Mouse (Mus musculus): ENCODE results near the gene Selenoo. TPM values are rescaled to one million over a fixed set of nuclear protein-coding genes. Genes with fewer than 3 reads are reported as not detected.

Selenoo gene
- total RNA-seq, 2 experiments from 2014 or later = 19.3 to 21.1 TPM

DNA sequence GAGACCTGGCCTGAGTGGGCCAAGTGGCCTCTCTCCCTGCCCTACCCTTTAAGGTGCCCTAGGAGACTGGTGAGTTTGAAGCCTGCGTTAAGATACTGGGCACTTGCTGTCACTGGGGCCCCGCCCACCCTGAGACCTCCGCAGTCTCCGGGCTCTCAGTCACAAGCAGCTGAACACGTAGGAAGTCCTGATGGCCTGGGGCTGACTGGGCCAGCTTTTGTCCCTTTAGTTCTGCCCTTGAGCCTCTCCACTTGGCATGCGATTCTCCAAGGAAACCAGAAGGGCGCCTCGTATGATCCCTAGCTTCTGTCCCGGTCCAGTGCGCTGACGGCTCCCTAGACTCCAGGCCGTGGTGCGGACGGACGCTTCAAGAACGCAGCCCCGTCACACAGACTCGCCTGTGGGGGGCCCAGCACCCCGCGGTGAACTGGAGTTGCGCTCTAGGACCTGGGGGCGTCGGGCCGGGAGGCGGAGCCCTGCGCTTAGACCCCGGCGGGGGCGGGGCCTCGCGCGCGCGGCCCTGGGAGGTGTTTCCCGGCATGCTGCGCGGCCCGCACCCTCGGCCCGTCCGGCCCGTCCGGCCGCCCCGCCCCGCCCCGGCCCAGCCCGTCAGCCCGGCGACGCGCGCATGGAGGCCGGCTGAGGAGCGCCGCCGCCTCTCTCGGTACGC, 13.3 kb upstream of the Selenoo start:
- peak; percentile 73 to 87 for DNase-seq (ENCODE audit: low spot score in 2 of 2)

GRCm38 (mm10) chr15:89076156-89076731, 12.6 kb upstream of the Selenoo start:
- no peak for DNase-seq (ENCODE audit: low spot score in 2 of 2)

DNA sequence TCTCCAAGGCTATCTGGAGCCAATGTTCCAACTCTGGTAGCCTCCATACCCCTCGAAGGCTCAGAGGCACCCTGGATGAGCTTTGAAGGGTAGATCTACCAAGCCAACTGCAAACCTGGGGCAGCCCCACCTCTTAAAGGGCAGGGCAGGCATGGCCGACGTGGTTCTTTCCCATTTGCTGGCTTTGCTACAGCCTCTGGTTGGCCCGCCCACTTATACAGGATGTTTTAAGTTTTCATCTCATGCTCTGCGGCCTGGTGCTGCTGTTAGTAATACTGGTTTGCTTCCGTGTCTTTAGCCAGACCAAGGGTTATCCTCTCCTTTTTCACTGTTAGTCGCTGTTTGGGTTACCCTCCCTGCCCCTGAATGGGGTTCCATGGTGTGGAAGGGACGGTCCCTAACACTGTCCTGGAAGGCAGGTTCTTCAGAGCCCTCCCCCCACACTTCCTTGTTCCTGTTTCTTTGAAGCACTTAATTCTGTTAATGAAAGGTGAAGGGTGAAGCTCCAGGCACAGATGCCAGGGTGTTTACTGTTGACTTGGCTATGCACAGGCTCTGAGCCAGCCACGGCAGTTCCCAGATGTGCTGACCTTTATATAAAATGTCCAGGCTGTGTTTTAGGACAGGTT, 10.6 kb upstream of the Selenoo start:
- no peak for DNase-seq (ENCODE audit: low spot score in 2 of 2)

DNA sequence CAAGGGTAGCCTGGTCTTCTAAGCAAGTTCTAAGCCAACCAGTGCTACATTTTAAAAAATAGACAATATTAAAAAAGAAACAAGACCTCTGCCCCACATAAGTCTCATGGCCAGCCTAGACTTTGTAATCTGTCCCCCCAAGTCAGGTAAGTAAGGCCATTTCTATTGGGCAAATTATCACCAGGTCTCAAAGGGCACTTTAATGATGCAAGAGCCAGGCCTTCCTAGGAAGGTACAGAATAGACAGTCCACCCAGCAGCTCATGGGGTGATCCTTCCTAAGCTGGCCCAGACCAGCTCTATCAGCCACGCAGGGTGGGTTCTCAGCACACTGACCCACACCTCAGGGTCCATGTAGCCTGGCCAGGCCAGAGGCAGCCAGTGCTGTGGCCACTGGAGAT, 5.0 kb upstream of the Selenoo start:
- DNase-seq (ENCODE audit: low spot score in 2 of 2) = no peak

- DNase-seq (ENCODE audit: low spot score in 2 of 2) = no peak
Measured at GRCm38 (mm10) chr15:89084826-89085225, 4.1 kb upstream of the Selenoo start.

DNA sequence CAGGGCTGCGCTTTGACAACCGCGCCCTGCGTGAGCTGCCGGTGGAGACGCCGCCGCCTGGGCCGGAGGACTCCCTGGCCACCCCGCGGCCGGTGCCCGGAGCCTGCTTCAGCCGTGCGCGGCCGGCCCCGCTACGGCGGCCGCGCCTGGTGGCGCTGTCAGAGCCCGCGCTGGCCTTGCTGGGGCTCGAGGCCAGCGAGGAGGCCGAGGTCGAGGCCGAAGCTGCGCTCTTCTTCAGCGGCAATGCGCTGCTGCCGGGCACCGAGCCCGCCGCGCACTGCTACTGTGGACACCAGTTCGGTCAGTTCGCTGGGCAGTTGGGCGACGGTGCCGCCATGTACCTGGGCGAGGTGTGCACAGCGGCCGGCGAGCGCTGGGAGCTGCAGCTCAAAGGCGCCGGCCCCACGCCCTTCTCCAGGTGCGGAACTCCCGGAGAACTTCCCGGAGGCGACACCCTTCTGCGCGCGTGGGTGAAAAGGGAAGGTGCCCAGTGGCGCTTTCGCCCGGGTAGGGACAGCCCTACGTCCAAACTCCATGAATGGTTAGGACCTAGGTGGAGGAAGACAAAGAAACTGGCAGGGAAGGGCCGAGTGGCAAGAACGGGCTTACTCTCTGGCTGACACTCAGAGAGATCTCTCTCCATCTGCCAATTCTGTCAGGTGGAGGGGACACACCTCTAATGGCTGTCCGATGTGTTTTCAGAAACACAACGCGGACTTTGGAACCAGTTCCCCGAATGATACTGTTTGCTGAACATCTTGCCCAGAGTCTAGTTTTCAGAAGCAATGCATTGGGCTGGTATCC, 566 bp downstream of the Selenoo start:
- DNase-seq (ENCODE audit: low spot score in 2 of 2) = no peak

DNA sequence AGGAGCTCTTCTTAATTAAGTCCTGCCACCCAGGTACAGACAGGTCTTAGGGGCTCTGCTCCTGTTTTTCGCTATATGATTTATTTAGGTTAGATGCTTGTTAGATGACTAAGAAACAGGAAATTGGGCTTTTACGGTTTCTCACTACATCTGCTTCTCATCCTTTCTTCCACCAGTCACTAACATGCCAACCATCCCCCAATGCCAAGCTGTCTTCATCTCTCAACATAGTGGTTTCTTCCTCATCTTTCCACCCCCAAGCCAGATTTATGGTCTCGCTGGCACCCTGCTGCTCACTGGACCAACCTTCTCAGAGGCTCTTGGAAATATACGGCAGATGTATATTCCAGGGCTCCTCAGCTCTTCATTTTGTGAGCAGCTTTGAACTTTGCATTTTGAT, 1.8 kb downstream of the Selenoo start:
- DNase-seq (ENCODE audit: low spot score in 2 of 2) = no peak

- DNase-seq (ENCODE audit: low spot score in 2 of 2) = no peak
Measured at GRCm38 (mm10) chr15:89092181-89092580, 3.3 kb downstream of the Selenoo start.

DNA sequence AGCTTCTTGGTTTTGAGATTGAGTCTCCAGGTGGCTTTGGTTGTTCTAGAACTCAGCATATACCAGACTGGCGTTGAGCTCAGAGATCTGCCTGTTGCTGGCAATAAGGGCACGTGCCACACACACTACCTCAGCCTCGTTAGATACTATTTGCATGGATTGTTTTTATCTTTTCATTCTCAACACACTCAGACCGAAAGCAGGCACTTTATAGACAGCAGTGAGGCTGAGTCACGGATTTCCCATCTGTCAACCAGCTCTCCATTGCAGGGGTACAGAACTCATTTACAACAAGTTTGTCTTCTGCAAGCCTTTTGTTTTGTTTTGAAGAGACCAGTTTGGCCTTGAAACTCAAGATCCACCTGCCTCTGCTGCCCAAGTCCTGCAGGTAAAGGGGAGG, 8.6 kb downstream of the Selenoo start:
- peak in 1 of 2 experiments; percentile 80 for DNase-seq (ENCODE audit: low spot score in 2 of 2)

- no peak for DNase-seq (ENCODE audit: low spot score in 2 of 2)
Measured at GRCm38 (mm10) chr15:89098616-89099015, 9.7 kb downstream of the Selenoo start.

GRCm38 (mm10) chr15:89100823-89101222, 11.9 kb downstream of the Selenoo start:
- DNase-seq (ENCODE audit: low spot score in 2 of 2) = no peak

- DNase-seq (ENCODE audit: low spot score in 2 of 2) = no peak
Measured at GRCm38 (mm10) chr15:89102646-89103045, 13.8 kb downstream of the Selenoo start.

DNA sequence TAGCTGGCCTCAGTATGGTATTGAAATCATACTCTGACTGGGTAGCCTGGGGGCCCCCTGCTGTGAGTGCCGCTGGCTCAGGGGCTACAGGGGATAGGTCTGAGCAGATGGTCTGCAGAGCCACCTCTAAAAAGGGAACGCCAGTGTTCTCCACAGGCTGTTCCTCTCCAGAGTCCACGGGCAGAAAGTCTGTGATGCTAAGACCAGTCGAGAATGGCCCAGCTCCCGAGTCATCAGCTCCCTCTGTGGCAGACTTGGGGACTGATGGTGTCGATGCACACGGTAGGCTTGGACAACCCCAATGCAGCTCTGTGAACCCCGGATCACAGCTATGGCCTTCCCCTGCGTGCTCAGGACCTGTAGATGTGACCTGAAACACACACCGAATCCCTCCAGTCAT, 15.0 kb downstream of the Selenoo start:
- DNase-seq (ENCODE audit: low spot score in 2 of 2) = no peak

DNA sequence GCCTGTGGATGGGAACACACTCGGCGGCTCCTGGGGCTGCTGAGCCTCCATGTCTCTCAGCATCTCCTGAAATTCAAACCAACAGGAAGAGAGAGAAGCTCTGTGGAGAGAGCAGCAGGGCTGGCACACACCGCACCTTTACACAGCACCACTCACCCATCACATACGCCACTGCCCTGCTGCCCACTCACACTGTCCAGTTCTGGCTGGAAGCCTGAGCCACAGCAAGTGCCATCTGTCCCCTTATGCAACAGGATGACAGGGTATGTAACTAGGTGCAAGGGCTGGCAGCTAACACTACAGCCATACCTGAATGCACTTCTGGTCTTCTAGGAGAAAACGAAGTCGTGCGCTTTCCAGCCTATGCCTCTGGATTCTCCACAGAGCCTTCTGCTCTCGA, 15.5 kb downstream of the Selenoo start:
- DNase-seq (ENCODE audit: low spot score in 2 of 2) = no peak

GRCm38 (mm10) chr15:89106073-89106472, 17.2 kb downstream of the Selenoo start:
- DNase-seq (ENCODE audit: low spot score in 2 of 2) = peak in 1 of 2 experiments; percentile 54

GRCm38 (mm10) chr15:89106976-89107375, 18.1 kb downstream of the Selenoo start:
- DNase-seq (ENCODE audit: low spot score in 2 of 2) = no peak

DNA sequence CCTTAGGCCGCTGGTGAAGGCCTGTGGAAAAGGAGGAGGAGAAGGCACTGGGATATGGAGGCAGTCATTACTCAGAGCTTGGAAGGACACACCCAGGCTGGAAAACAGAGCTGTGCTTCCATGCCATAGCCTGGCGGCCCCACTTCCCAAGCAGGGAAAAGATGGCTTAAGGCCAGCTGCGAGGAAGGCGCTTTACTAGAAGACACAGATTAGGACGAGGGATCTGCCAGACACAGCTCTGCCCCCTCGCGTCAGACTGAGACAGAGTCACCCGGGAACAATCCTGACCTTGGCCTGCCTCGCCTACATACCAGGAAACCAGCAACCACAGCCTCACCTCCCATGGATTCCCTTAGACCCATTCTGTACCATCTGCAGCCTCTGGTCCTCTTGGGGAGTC, 21.3 kb downstream of the Selenoo start:
- no peak for DNase-seq (ENCODE audit: low spot score in 2 of 2)

- DNase-seq (ENCODE audit: low spot score in 2 of 2) = no peak
Measured at GRCm38 (mm10) chr15:89118007-89118406, 29.1 kb downstream of the Selenoo start.

DNA sequence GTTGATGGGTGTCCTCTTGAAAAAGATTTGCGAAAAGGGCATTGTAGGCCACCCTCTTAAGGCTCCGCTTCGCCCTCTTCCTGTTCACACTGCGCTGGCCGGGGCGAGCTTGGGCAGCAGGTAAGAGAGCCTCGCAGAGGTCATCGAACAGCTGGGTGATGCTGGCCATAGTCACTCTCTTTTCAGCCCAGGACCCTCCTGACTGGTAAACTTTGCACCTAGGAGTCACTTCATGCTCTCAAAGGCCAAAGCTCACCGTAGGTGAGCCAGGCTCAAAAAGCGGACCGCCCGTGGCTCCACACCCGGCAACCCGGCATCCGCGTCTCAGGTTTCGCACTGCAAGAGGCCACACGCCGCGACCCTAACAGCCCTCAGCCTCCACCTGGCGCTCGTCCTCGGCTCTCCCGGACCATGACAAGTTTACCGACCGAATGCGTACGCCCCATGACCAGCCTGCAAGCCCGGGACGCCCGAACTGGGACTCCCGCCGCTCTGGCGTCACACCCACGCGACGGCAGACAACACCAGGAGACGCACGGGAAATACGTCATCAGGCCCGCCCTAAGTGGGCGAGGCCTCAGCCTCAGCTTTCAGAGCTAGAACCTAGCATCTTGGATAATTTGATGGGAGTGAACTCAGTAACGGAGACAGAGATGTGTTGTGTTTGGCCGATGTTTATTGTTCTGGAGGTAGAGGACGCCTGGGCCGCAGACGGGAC, 33.9 kb downstream of the Selenoo start, which contains the start of gene Tubgcp6:
Gene Tubgcp6, minus strand, starts transcription at position 464 of the 718 bp plus-strand sequence.
- DNase-seq (ENCODE audit: low spot score in 2 of 2) = peak; percentile 93 to 98

- peak; percentile 51 to 64 for DNase-seq (ENCODE audit: low spot score in 2 of 2)
Measured at GRCm38 (mm10) chr15:89123595-89123994, 34.7 kb downstream of the Selenoo start.

- DNase-seq (ENCODE audit: low spot score in 2 of 2) = no peak
Measured at GRCm38 (mm10) chr15:89124312-89124711, 35.4 kb downstream of the Selenoo start.
